Mouse (Mus musculus) inflammation-experienced regulatory T-cells, adult 16 weeks (primary cell): ENCODE measurements around the gene Trim59. TPM values are rescaled to one million over a fixed set of nuclear protein-coding genes. Genes with fewer than 3 reads are reported as not detected.

ENCODE experiments used
- polyA plus RNA-seq: library from polyadenylated mRNA; unstranded; fragments of 100-300 nt; shearing (Covaris generic); gene quantifications from one replicate; pipeline ENCODE4 v1.2.1, GENCODE M21; 2017

Trim59 gene
- polyA plus RNA-seq = 39.2 TPM

GRCm38 (mm10) chr3:69044645-69045399 is at the start of gene Trim59:
Trim59 (minus strand) TSS chr3:69044755.

GRCm38 (mm10) chr3:69004437-69005337 is 39.9 kb downstream of the Trim59 start, which contains the start of the genes Ift80 and Smc4:
Ift80 (minus strand) TSS chr3:69004570.
Smc4 (plus strand) TSS chr3:69004738.

Other genes starting within 250 kb of the Trim59 start
- 2.0 TPM for gene 1110032F04Rik, start 175.2 kb downstream of the Trim59 start, polyA plus RNA-seq
- gene Ift80, start 40.2 kb downstream of the Trim59 start, polyA plus RNA-seq = 242 TPM
- gene Smc4, start 40.0 kb downstream of the Trim59 start, polyA plus RNA-seq = 702 TPM
- gene Kpna4, start 82.4 kb upstream of the Trim59 start, polyA plus RNA-seq = 34.0 TPM
- not detected for gene Arl14, start 177.7 kb upstream of the Trim59 start, polyA plus RNA-seq